Mouse (Mus musculus): ENCODE results near the gene Reln. TPM values are rescaled to one million over a fixed set of nuclear protein-coding genes. Genes with fewer than 3 reads are reported as not detected.

Gene Reln
- polyA plus RNA-seq, 1 experiment from 2014 or later: 41.3 TPM

GRCm38 (mm10) chr5:22295161-22295560 is 49.3 kb downstream of the Reln start:
- 56% methylated on average over 6 of the region's 6 CpGs for WGBS

GRCm38 (mm10) chr5:22291409-22291808 is 53.1 kb downstream of the Reln start:
- no peaks in the 10 kb centered on the region; the same call in 1 of the 2 replicates for H3K4me1 ChIP-seq (ENCODE audit: control insufficient read depth, insufficient read depth, low read depth, low read length)
- no peak for ATAC-seq
- no peaks in the 10 kb centered on the region for H3K27me3 ChIP-seq (replicated peaks; ENCODE audit: control insufficient read depth, insufficient read depth, low read length)
- H3K4me3 ChIP-seq (ENCODE audit: low read length): no peak overlapping the region
- no peaks in the 10 kb centered on the region for H3K36me3 ChIP-seq (ENCODE audit: control insufficient read depth, insufficient read depth, low read length)
- H3K9me3 ChIP-seq (ENCODE audit: control insufficient read depth, low read length): no peaks in the 10 kb centered on the region
- no peak overlapping the region for H3K27ac ChIP-seq (ENCODE audit: low read depth, low read length)
- no peak overlapping the region for H3K9ac ChIP-seq (ENCODE audit: low read depth, low read length)
- 61% methylated on average over 4 of the region's 4 CpGs for WGBS
- no peak overlapping the region for H3K4me2 ChIP-seq (ENCODE audit: low read length)

More at GRCm38 (mm10) chr5:22295161-22295560, 49.3 kb downstream of the Reln start:
- H3K9me3 ChIP-seq (ENCODE audit: control insufficient read depth, low read length): no peaks in the 10 kb centered on the region
- no peak overlapping the region for H3K9ac ChIP-seq (ENCODE audit: low read depth, low read length)
- no peaks in the 10 kb centered on the region for H3K27me3 ChIP-seq (replicated peaks; ENCODE audit: control insufficient read depth, insufficient read depth, low read length)
- no peaks in the 10 kb centered on the region for H3K36me3 ChIP-seq (ENCODE audit: control insufficient read depth, insufficient read depth, low read length)
- no peak overlapping the region for H3K27ac ChIP-seq (ENCODE audit: low read depth, low read length)
- H3K4me3 ChIP-seq (ENCODE audit: low read length): no peak overlapping the region
- no peak for ATAC-seq
- H3K4me2 ChIP-seq (ENCODE audit: low read length): no peak overlapping the region
- peaks cover 2% of the 10 kb centered on the region; the same call in 1 of the 2 replicates for H3K4me1 ChIP-seq (ENCODE audit: control insufficient read depth, insufficient read depth, low read depth, low read length)

GRCm38 (mm10) chr5:22285396-22285795 is 59.1 kb downstream of the Reln start:
- Histone ChIP-seq H3K4me1 (ENCODE audit: control insufficient read depth, insufficient read depth, low read depth, low read length) (peaks cover 2% of the 10 kb centered on the region; the same call in 1 of the 2 replicates), H3K27me3 (replicated peaks; ENCODE audit: control insufficient read depth, insufficient read depth, low read length) (no peaks in the 10 kb centered on the region), H3K4me3 (ENCODE audit: low read length) (no peak overlapping the region), H3K27ac (ENCODE audit: low read depth, low read length) (no peak overlapping the region), H3K9ac (ENCODE audit: low read depth, low read length) (no peak overlapping the region), H3K4me2 (ENCODE audit: low read length) (no peak overlapping the region), H3K9me3 (ENCODE audit: control insufficient read depth, low read length) (no peaks in the 10 kb centered on the region), H3K36me3 (ENCODE audit: control insufficient read depth, insufficient read depth, low read length) (no peaks in the 10 kb centered on the region)
- 62% methylated on average over 4 of the region's 4 CpGs for WGBS
- no peak for ATAC-seq

GRCm38 (mm10) chr5:22282141-22282665 is 62.3 kb downstream of the Reln start:
- H3K4me3 ChIP-seq (ENCODE audit: low read length): no peak overlapping the region
- WGBS: 18% methylated on average over 7 of the region's 7 CpGs
- peaks cover 2% of the 10 kb centered on the region; the same call in 1 of the 2 replicates for H3K4me1 ChIP-seq (ENCODE audit: control insufficient read depth, insufficient read depth, low read depth, low read length)
- H3K27ac ChIP-seq (ENCODE audit: low read depth, low read length): no peak overlapping the region
- ATAC-seq: no peak
- H3K4me2 ChIP-seq (ENCODE audit: low read length): no peak overlapping the region
- no peaks in the 10 kb centered on the region for H3K27me3 ChIP-seq (replicated peaks; ENCODE audit: control insufficient read depth, insufficient read depth, low read length)
- H3K36me3 ChIP-seq (ENCODE audit: control insufficient read depth, insufficient read depth, low read length): no peaks in the 10 kb centered on the region
- no peak overlapping the region for H3K9ac ChIP-seq (ENCODE audit: low read depth, low read length)
- no peaks in the 10 kb centered on the region; the same call in 1 of the 2 replicates for H3K9me3 ChIP-seq (ENCODE audit: control insufficient read depth, low read length)

GRCm38 (mm10) chr5:22280534-22281164 is 63.9 kb downstream of the Reln start:
- H3K9me3 ChIP-seq (ENCODE audit: control insufficient read depth, low read length): no peaks in the 10 kb centered on the region; the same call in 1 of the 2 replicates
- no peak overlapping the region for H3K4me2 ChIP-seq (ENCODE audit: low read length)
- ATAC-seq: peak; percentile 53; the same call in 1 of the 2 replicates
- H3K27me3 ChIP-seq (replicated peaks; ENCODE audit: control insufficient read depth, insufficient read depth, low read length): no peaks in the 10 kb centered on the region
- no peak overlapping the region for H3K9ac ChIP-seq (ENCODE audit: low read depth, low read length)
- H3K4me1 ChIP-seq (ENCODE audit: control insufficient read depth, insufficient read depth, low read depth, low read length): peaks cover 2% of the 10 kb centered on the region; the same call in 1 of the 2 replicates
- H3K36me3 ChIP-seq (ENCODE audit: control insufficient read depth, insufficient read depth, low read length): no peaks in the 10 kb centered on the region
- no peak overlapping the region for H3K4me3 ChIP-seq (ENCODE audit: low read length)
- no peak overlapping the region for H3K27ac ChIP-seq (ENCODE audit: low read depth, low read length)
- 78% methylated on average over 2 of the region's 2 CpGs for WGBS

- Histone ChIP-seq H3K27me3 (replicated peaks; ENCODE audit: control insufficient read depth, insufficient read depth, low read length) (no peaks in the 10 kb centered on the region), H3K36me3 (ENCODE audit: control insufficient read depth, insufficient read depth, low read length) (no peaks in the 10 kb centered on the region), H3K27ac (ENCODE audit: low read depth, low read length) (no peak overlapping the region), H3K9me3 (ENCODE audit: control insufficient read depth, low read length) (no peaks in the 10 kb centered on the region; the same call in 1 of the 2 replicates), H3K4me1 (ENCODE audit: control insufficient read depth, insufficient read depth, low read depth, low read length) (peaks cover 2% of the 10 kb centered on the region; the same call in 1 of the 2 replicates), H3K9ac (ENCODE audit: low read depth, low read length) (no peak overlapping the region), H3K4me3 (ENCODE audit: low read length) (no peak overlapping the region), H3K4me2 (ENCODE audit: low read length) (no peak overlapping the region)
- ATAC-seq: no peak
- WGBS: 69% methylated on average over 4 of the region's 4 CpGs
Measured at GRCm38 (mm10) chr5:22279201-22279600, 65.3 kb downstream of the Reln start.

- 93% methylated on average over 4 of the region's 4 CpGs for WGBS
- ATAC-seq: no peak
- H3K27ac ChIP-seq (ENCODE audit: low read depth, low read length): no peak overlapping the region
Measured at GRCm38 (mm10) chr5:22274134-22274533, 70.4 kb downstream of the Reln start.

GRCm38 (mm10) chr5:22266489-22267301 is 77.8 kb downstream of the Reln start:
- ATAC-seq: peak; percentile 80
- no peak overlapping the region for H3K9ac ChIP-seq (ENCODE audit: low read depth, low read length)
- no peaks in the 10 kb centered on the region for H3K27me3 ChIP-seq (replicated peaks; ENCODE audit: control insufficient read depth, insufficient read depth, low read length)
- no peak overlapping the region for H3K27ac ChIP-seq (ENCODE audit: low read depth, low read length)
- no peak overlapping the region for H3K4me3 ChIP-seq (ENCODE audit: low read length)
- no peaks in the 10 kb centered on the region for H3K4me1 ChIP-seq (ENCODE audit: control insufficient read depth, insufficient read depth, low read depth, low read length)
- no peaks in the 10 kb centered on the region for H3K9me3 ChIP-seq (ENCODE audit: control insufficient read depth, low read length)
- H3K4me2 ChIP-seq (ENCODE audit: low read length): no peak overlapping the region
- no peaks in the 10 kb centered on the region for H3K36me3 ChIP-seq (ENCODE audit: control insufficient read depth, insufficient read depth, low read length)
- WGBS: 57% methylated on average over 6 of the region's 6 CpGs

More at GRCm38 (mm10) chr5:22274134-22274533, 70.4 kb downstream of the Reln start:
- H3K36me3 ChIP-seq (ENCODE audit: control insufficient read depth, insufficient read depth, low read length): no peaks in the 10 kb centered on the region
- no peak overlapping the region for H3K9ac ChIP-seq (ENCODE audit: low read depth, low read length)
- no peak overlapping the region for H3K4me2 ChIP-seq (ENCODE audit: low read length)
- no peaks in the 10 kb centered on the region for H3K4me1 ChIP-seq (ENCODE audit: control insufficient read depth, insufficient read depth, low read depth, low read length)
- H3K27me3 ChIP-seq (replicated peaks; ENCODE audit: control insufficient read depth, insufficient read depth, low read length): no peaks in the 10 kb centered on the region
- no peaks in the 10 kb centered on the region; the same call in 1 of the 2 replicates for H3K9me3 ChIP-seq (ENCODE audit: control insufficient read depth, low read length)
- no peak overlapping the region for H3K4me3 ChIP-seq (ENCODE audit: low read length)

- Histone ChIP-seq H3K36me3 (ENCODE audit: control insufficient read depth, insufficient read depth, low read length) (no peaks in the 10 kb centered on the region), H3K9ac (ENCODE audit: low read depth, low read length) (no peak overlapping the region), H3K4me3 (ENCODE audit: low read length) (no peak overlapping the region), H3K27ac (ENCODE audit: low read depth, low read length) (no peak overlapping the region), H3K4me2 (ENCODE audit: low read length) (no peak overlapping the region), H3K4me1 (ENCODE audit: control insufficient read depth, insufficient read depth, low read depth, low read length) (no peaks in the 10 kb centered on the region), H3K9me3 (ENCODE audit: control insufficient read depth, low read length) (no peaks in the 10 kb centered on the region), H3K27me3 (replicated peaks; ENCODE audit: control insufficient read depth, insufficient read depth, low read length) (no peaks in the 10 kb centered on the region)
- WGBS: 85% methylated on average over 3 of the region's 3 CpGs
- no peak for ATAC-seq
Measured at GRCm38 (mm10) chr5:22262351-22262765, 82.1 kb downstream of the Reln start.
